Mouse (Mus musculus) urinary bladder, postnatal 4 days (tissue): ENCODE data around the gene Nr1i2.
"Not testable (repeated sequence)": the region's sequence is repeated elsewhere in the genome, so short reads cannot be mapped to it uniquely, and the experiment has no call there.

Experiments
- DNase-seq, 2 experiments: peaks; one replicate each; pipeline ENCODE4 v3.0.0; 2021 to 2022; ENCODE audit warnings: low spot score in 2 of 2

The Nr1i2 gene

DNA sequence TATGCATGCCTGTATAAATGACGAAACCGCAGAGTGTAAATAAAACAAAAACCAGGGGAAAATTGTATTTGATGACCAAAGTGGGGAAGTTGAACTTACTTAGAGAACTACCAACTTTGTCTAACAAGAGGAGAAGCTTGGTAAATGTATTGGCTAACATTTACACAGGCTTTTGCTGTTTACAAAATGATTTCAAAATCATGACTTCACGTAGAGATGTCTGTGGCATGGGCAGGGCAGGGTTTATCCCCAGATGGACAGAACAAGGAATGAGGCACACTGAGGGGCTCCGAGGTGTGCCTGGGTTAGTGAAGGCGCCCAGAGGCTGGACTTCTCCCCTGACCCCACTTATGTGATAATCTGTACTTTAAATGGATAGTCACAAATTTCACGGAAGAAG is 7.3 kb downstream of the Nr1i2 start:
- DNase-seq: no peak

- DNase-seq: no peak
Observed at GRCm38 (mm10) chr16:38286541-38286940, 8.1 kb downstream of the Nr1i2 start.

GRCm38 (mm10) chr16:38285801-38286200 is 8.8 kb downstream of the Nr1i2 start:
- DNase-seq: no peak

GRCm38 (mm10) chr16:38283300-38283699 is 11.3 kb downstream of the Nr1i2 start:
- no peak for DNase-seq

DNA sequence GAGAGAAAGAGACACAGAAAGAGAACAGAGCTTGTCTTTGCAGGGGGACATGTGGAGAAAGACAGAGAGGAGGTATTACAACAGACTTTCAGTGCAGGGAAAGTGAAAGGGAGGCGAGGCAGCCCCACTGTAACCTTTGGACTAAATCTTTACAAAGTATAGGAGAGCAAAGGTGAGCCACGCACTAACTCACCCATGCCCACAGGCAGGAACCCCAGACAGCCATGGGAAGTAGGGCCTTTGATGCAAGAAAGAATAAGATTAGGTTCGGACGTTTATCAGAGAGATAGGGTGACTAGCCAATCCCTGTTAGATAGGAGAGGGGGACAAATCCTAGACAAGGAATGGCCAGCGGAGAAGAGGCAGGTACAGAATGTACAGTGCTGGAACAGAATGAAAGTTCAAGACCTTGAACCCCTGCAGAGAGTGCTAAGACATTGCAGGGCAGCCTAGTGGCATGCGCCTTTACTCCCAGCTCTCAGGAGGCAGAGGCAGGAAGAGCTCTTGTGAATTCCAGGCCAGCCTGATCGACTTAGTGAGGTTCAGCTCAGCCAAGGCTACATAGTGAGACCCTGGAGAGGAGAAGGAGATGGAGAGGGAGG is 12.0 kb downstream of the Nr1i2 start:
- no peak for DNase-seq

DNA sequence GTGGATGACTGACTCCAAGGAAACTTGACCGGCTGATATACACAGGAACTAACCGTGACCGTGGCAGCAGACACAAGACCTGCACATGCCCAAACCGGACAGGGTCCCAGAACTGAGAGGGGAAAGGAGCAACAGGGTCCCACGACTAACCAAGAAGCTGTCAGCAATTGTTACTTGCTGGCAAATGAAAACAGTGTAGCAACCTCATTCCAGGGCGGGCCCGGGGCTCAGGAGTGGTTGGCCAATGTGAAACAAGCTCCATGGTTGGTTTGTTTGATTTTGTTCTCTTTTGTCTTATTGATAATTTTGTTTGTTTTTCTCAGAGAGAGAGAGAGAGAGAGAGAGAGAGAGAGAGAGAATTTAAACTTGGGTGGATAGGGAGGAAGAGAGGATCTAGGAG is 13.7 kb downstream of the Nr1i2 start:
- DNase-seq: no peak

DNA sequence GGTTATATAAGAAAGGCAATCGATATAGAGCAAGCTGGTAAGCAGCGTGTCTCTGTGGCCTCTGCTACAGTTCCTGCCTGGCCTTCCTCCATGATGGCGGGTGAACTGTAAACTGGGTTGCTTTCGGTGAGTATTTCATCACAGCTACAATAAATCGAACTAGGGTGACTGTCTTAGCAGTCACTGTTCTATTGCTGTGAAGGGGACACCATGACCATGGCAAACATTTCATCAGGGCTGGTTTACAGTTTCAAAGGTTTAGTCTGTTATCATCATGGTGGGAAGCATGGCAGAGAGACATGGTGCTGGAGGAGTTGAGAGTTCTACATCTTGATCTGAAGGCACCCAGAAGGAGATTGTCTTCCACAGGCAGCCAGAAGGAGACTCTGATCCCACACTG is 14.8 kb downstream of the Nr1i2 start:
- no peak for DNase-seq

DNA sequence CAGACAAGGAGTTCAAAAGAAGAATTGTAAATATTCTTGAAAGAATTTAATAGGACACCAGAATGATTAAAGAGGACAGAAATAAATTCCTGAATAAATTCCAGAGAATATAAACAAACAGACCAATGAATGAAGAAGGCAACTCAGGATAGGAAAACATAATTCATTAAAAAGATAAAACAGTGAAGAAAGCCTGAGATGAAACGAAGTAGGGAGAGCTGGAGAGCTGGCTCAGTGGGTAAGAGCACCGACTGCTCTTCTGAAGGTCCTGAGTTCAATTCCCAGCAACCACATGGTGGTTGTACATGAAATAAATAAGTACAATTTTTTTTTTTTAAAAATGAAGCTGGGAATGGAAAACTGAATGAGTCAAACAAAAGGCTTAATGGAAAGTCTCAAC is 19.9 kb downstream of the Nr1i2 start:
- DNase-seq: no peak

DNA sequence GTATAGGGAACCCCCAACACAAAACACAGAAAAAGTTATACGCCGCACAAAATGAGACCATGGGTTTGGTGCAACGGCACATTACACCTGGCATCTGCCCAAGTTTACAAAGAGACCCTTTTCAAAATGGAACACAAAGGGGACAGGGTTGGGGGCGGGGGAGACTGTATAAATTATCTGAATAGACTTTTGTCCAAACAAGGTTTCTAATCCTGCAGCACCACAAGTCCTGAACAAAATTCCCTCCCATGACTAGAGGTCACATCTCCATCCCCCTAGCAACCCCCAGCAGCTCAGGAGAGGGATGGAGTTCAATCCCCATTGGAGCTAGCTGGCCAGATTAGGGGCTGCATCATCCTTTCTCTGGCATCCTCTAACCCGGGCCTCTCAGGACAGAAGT is 22.1 kb downstream of the Nr1i2 start:
- no peak for DNase-seq

- no peak for DNase-seq
Observed at GRCm38 (mm10) chr16:38271601-38272000, 23.0 kb downstream of the Nr1i2 start.

- DNase-seq: no peak
Observed at GRCm38 (mm10) chr16:38255927-38256326, 38.7 kb downstream of the Nr1i2 start.

GRCm38 (mm10) chr16:38255107-38255506 is 39.5 kb downstream of the Nr1i2 start:
- no peak for DNase-seq

DNA sequence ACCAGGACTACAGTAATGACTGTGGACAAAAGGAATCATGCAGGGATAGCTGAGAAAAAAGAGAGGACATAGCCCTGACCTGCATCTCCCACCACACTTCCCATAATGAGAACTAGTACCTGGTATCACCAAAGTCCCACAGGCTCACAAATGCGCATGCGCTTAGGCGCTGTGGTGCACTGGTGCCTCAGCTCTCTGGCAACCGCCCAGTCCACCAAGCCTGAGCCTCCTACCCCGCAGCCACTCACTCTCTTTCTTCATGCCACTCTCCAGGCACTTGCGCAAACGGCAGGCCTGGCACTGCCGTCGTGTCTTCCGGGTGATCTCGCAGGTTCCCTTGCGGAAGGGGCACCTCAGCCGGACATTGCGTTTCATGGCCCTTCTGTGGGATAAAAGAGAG is 40.6 kb downstream of the Nr1i2 start:
- DNase-seq: no peak

- no peak for DNase-seq
Observed at GRCm38 (mm10) chr16:38250467-38250866, 44.2 kb downstream of the Nr1i2 start.

DNA sequence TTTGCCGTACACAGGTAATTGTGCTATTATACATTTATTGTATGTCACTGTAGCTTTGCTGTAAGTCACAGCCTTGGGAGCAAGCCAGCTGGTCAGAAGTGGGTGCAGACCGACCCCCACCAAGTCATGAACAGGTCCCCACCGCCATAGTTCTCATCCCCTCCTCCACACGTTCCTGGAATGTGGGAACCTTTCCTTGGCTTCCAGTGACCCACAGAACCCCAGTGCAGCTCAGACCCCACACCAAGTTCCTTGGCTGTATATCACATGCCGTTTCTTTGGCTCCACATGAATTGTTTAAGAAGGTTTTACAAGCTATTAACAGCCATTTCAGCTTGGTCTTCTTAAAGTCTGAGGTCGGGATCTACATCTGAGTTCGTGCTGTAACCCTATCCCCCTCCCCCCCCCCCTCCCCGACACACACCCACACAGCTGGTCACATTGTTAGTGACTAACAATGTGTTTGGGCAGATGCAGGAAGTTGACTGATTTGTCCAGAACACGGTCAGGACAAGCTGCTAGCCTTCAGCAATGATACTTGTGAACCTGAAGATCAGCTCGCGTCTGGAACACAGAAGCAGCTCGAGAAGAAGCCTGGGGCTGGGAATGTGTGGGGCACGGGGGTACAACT is 46.2 kb downstream of the Nr1i2 start:
- no peak for DNase-seq

DNA sequence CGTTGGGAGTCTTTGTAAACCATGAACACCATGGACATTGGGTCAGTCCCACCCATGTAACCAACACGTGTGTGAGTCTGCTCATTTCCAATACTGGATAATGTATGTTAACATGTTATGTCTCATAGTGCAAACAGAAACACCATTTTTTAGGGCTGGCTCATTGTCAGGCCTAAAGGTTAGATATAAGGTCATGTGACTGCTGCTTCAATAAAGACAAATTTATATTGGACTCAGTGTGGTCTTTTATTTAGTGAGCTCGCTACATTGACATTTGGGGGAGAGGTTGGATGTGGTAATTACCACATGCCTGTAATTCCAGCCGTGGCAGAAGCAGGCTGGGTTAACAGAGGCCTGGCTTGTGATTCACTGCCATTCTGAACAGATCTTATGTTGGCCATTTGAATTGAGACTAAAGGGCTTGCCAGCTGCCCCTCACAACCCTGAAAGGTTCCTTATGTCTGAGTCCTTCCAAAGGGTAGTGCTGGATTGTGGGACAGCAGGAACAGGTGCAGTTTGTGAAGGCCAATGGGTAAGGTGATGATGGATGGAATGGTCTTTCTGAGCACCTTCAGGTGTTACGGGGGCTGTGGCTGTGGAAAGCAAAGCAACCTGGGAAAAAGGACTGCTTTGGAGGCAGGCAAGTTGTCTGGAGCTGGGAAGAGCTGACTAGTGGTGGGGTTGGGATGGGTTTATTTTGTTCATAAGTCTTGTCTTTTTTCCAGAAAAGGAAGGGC is 48.6 kb downstream of the Nr1i2 start:
- no peak for DNase-seq

- DNase-seq: no peak
Observed at GRCm38 (mm10) chr16:38245379-38245778, 49.2 kb downstream of the Nr1i2 start.

DNA sequence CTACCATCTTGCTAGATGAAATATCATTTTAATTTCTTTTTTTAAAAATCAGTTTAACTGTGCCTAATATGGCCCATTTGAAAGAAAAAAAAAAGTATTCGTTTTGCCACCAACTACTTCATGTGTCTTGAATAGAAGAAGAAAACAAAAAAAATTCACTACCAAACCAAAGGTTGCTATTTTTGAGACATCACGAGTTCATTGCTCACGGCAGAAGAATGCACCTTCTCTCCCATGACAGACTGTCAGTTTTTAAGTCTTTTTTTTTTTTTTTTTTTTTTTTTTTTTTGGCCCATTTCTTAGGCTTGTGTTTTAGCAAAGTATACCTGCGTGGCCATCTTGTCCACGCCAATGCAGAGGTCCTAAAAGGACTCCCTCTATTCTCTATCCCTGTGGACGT is 50.5 kb downstream of the Nr1i2 start:
- no peak for DNase-seq

- DNase-seq: no peak
Observed at GRCm38 (mm10) chr16:38240167-38240566, 54.5 kb downstream of the Nr1i2 start.

GRCm38 (mm10) chr16:38239729-38240128 is 54.9 kb downstream of the Nr1i2 start:
- DNase-seq: no peak

- DNase-seq: no peak
Observed at GRCm38 (mm10) chr16:38236936-38237585, 57.6 kb downstream of the Nr1i2 start.

DNA sequence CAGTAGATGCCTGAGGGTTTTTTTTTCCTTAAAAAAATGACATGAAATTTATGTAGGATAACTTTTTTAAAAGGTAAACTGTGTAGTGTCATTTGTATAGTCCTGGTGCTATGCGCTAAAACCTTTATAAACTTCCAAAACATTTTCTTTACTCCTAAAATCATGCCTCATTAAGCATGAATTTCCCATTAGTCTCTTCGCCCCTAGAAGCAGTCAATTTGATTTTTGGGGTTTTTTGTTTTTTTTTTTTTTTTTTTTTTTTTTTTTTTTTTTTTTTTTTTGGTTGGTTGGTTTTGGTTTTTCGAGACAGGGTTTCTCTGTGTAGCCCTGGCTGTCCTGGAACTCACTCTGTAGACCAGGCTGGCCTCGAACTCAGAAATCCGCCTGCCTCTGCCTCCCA is 72.1 kb downstream of the Nr1i2 start:
- not testable (repeated sequence) for DNase-seq

DNA sequence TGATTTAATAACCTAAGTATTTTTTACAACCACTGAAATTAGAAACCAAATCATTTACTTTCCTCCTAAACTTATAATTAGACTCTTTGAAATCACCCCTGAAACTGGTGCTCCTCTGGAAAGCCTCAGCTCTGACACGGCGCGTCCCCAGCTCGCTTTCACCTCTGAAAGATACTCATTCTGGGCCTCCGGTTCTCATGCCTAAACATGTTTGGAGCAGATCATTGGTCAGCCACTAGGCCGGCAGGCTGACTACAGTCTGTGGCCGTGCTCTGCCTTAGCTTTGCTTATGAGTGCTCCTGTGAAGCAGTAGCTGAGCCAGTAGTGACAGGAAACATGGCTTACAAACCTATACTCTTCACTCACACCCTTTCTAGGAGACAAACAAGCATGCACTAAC is 89.4 kb downstream of the Nr1i2 start:
- DNase-seq: no peak
